Mouse (Mus musculus) urinary bladder, postnatal 36 days (tissue): Measurements from ENCODE around the gene AC129217.1.

Experiments
- DNase-seq, 2 experiments: peaks; one replicate each; pipeline ENCODE4 v3.0.0; 2022; ENCODE audit warnings: low spot score in 2 of 2, mixed read lengths in 1 of 2

The AC129217.1 gene

DNA sequence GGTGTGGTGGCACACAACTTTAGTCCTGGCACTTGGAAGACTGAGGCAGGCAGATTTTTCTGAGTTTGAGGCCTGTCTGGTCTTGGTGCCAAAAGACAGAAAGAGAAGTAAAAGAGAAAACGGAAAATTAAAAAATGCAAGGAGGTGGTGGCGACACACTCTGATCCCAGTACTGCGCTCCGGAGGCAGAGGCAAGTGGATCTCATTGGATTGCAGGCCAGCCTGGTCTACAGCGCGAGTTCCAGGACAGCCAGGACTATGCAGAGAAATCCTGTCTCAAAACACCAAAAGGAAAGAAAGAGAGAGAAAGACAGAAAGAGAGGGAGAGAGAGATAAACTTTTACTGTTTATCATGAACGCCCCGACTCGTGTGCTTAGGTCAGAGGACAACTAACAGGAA, 41.3 kb downstream of the AC129217.1 start:
- DNase-seq = no peak

- DNase-seq = peak; percentile 96 to 98
These were observed 42.0 kb downstream of the AC129217.1 start, which contains the start of gene Ubxn1 for GRCm38 (mm10) chr19:8871267-8872186. Gene Ubxn1 (plus strand): TSS chr19:8871496.

DNA sequence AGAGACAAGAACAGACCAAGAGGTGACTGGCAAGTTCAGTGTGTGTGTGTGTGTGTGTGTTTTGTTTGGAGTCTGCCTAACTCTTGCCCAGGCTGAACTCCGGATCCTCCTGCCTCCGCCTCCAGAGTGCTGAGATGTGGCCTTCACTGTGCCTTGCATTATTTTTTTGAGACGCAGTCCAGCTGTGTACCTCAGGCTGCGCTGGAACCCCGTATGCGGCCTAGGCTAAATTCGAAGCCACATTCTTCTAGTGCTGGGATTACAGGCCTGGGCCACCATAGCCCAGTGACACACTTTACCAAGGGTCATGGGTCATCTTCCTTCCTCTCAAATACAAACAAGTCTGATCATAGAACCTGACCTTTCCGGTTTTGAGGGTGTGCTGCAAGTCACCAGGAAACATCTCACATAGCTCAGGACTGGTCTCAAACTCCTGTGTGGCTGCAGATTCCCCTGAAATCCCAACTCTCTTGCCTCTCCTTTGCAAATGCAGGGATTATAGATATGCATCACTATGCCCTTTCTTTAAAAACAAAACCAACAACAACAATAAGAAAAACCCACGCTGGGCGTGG, 42.8 kb downstream of the AC129217.1 start:
- peak in 1 of 2 experiments; percentile 13 for DNase-seq

- DNase-seq = no peak
These were observed 45.5 kb downstream of the AC129217.1 start for GRCm38 (mm10) chr19:8875031-8875430.

DNA sequence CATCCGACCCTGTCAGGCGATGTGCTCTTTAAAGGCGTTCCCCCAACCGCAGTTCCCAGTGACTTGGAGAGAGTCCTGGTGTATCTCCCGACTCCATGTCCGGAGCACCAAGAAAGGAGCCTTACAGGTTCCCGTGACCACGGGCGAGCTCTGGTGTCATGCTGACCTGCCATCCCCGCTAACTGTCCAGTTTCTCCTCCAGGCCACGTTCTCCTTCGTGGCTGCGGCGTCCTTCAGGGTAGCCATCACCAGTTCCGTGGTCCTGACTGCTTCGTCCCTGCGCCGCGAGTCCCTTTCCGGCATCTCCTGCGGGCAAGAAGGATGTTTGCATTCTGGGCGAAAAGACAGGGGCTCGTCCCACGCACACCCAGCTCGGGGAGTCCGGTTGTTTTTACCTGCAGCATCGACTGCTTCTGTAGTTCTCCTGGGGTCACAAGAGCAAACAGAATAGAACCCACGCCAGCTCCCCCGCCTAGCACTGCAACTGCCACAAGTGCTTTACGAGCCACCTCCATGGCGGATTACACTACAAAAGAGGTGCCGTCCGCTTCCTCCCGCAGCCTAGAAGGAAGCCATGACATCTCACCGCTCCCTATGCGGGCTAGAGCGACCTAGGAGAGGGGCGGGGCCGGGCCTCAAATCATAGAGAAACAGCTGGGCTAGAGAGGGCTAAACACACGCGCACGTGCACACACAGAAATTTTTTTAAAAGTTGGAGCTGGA, 50.9 kb downstream of the AC129217.1 start, which contains the start of gene Uqcc3:
Gene Uqcc3 (minus strand): TSS at position 613 of the 723 bp plus-strand sequence.
- DNase-seq = peak; percentile 85 to 91

GRCm38 (mm10) chr19:8881034-8881392, 51.4 kb downstream of the AC129217.1 start:
- no peak for DNase-seq

GRCm38 (mm10) chr19:8883616-8884015, 54.0 kb downstream of the AC129217.1 start, which contains the start of the genes Lbhd1 and Gm49403:
Gene Lbhd1 (plus strand): TSS chr19:8883732.
Gene Gm49403 (plus strand): TSS chr19:8883930.
- DNase-seq = no peak

DNA sequence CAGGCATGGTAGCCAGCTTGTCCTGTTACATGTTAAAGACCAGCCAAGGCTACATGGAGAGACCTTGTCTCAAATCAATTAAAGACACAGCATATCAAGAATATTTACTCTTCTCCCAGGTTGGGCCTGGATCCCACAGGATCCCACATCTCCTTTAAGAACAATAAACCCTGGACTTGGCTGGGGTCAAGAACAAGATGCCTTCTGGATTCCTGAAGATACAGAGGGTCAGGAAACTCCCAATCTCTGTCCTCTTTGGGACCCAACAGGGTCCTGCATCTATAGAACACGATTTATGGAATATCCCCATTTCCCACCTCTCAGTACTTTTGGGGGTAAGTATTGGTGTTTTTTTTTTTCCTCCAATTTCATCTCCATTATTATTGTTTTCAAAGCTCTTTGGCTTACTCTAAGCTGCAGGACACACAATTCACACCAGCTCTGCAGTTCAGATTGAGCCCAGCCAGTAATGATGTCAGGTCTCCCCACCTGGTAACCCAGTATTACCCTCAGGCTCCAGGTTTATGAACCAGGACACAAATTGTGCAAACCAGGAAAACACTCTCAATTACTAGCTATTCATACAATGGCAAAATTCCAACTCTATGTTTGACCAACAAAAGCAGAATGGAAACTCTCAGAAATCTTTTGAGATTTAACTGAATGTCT, 57.5 kb downstream of the AC129217.1 start:
- no peak for DNase-seq

GRCm38 (mm10) chr19:8887585-8888463, 58.3 kb downstream of the AC129217.1 start:
- DNase-seq = no peak

DNA sequence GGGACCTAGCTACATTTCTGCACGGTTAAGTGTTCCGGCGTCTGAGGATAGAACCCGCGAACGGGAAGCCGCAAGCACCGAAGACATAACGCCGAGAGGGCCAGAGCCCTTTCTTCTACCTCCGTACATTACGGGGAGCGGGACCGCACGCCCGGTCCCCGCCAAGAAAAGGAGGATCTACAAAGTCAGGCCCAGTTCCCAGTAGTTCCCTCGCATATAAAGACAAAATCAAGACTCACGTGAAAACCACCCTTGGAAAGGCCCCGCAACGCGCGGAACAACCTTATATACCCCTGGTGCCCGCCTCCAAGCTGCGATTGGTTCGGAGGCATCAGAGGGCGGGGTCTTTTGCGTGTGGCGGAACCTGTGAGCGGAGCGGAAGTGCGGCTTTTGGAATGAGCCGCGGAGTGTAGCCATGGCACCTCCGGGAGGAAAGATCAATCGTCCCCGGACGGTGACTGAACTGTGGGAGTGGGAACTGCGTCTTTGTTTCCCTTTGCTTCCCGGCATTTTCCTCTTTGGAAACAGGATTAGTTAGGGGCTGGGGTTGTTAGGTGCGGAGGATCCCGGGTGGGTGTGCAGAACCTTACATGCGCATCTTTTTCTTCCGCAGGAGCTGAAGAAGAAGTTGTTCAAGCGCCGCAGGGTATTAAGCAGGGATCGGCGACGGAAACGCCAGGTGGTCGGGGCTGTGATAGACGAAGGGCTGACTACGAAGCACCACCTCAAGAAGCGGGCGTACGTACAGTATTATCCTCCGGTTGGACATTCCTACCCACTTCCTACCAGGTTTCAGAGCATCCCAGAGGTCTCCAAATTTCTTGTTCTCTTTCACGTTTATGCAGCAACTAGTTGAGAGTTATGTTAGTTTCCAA, 59.2 kb downstream of the AC129217.1 start, which contains the start of the genes 1810009A15Rik and Gm49416:
Gene 1810009A15Rik (plus strand): TSS at position 343 of the 875 bp plus-strand sequence.
Gene Gm49416 (plus strand): TSS at position 416 of the 875 bp plus-strand sequence.
- DNase-seq = peak; percentile 86 to 95
